Mouse (Mus musculus) kidney, embryonic 16.5 days (tissue): ENCODE data around the gene Tmem38b. TPM values are rescaled to one million over a fixed set of nuclear protein-coding genes. Genes with fewer than 3 reads are reported as not detected.

Source experiments
- ATAC-seq: fragments of 200-750 bp; cut with Nextera tagmentation; 2 replicates; pipeline ENCODE4 v1.8.0; 2017; ENCODE audit warnings: moderate TSS enrichment; ENCODE audit not compliant: low FRiP score, low TSS enrichment
- H3K27ac ChIP-seq: fragments of 300-500 bp; sonication (generic); 2 replicates; pipeline ENCODE4 v1.5.1; 2014; ENCODE audit warnings: low read length
- H3K27me3 ChIP-seq: fragments of 300-500 bp; sonication (generic); 2 replicates; pipeline ENCODE4 v1.6.1; 2014; ENCODE audit warnings: low read length, control low read depth, mixed read lengths; ENCODE audit not compliant: insufficient read depth
- H3K36me3 ChIP-seq: fragments of 300-500 bp; sonication (generic); 2 replicates; pipeline ENCODE4 v1.6.1; 2014; ENCODE audit warnings: low read length, control low read depth, mixed read lengths; ENCODE audit not compliant: insufficient read depth
- H3K4me1 ChIP-seq: fragments of 300-500 bp; sonication (generic); 2 replicates; pipeline ENCODE4 v1.6.1; 2014; ENCODE audit warnings: low read length, control low read depth, mixed read lengths; ENCODE audit not compliant: insufficient read depth
- H3K4me2 ChIP-seq: fragments of 300-500 bp; sonication (generic); replicated peaks from 2 replicates; pipeline ENCODE4 v1.6.1; 2014; ENCODE audit warnings: low read depth, low read length
- H3K4me3 ChIP-seq: fragments of 300-500 bp; sonication (generic); 2 replicates; pipeline ENCODE4 v1.5.1; 2014; ENCODE audit warnings: mild to moderate bottlenecking, low read length
- H3K9ac ChIP-seq: fragments of 300-500 bp; sonication (generic); replicated peaks from 2 replicates; pipeline ENCODE4 v1.6.1; 2014; ENCODE audit warnings: low read length
- H3K9me3 ChIP-seq: fragments of 300-500 bp; sonication (generic); 2 replicates; pipeline ENCODE4 v1.6.1; 2016; ENCODE audit warnings: low read length, control low read depth
- WGBS: fragments of 180-500 bp; shearing (Covaris S2); extraction: QIAGEN DNeasy Blood & Tissue Kit; methylation state at CpG from one replicate; pipeline ENCODE4 v1.1.7; 2014; 5-methylcytosine and 5-hydroxymethylcytosine counted together
- polyA plus RNA-seq: library from polyadenylated mRNA; unstranded; fragments of >200 nt; fragmentation: Nextera tagmentation; extraction: Ambion mirVana; gene quantifications from 2 replicates; pipeline ENCODE4 v1.2.1, GENCODE M21; 2015

Gene Tmem38b
- polyA plus RNA-seq, 1 experiment from 2014 or later: 9.1 TPM

DNA sequence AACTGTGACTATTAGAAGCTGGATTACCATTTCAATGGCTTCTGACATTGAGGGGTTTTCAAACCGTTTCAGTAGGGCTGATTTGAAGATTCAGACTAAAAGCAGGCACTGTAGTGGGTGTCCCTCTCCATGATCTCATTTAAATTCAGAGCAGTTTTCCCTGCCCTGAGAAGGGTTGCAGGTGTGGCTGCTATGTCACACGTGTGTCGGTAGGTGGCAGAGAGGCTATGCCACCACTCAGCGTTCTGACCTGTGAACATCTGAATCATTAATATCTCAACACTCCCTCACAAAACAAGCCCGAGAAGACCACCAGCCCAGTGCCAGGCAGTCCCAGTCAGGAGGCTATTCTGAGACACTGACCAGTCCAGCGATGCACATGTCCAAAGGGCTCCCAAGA lies 79.7 kb downstream of the Tmem38b start:
- H3K4me1 ChIP-seq: no peaks in the 10 kb centered on the region
- no peaks in the 10 kb centered on the region for H3K27me3 ChIP-seq
- no peak overlapping the region for H3K4me3 ChIP-seq
- H3K4me2 ChIP-seq: no peak overlapping the region
- no peak overlapping the region for H3K27ac ChIP-seq
- no peak overlapping the region for H3K9ac ChIP-seq
- 43% methylated on average over 6 of the region's 6 CpGs for WGBS
- no peaks in the 10 kb centered on the region for H3K9me3 ChIP-seq
- no peak for ATAC-seq
- H3K36me3 ChIP-seq: no peaks in the 10 kb centered on the region

DNA sequence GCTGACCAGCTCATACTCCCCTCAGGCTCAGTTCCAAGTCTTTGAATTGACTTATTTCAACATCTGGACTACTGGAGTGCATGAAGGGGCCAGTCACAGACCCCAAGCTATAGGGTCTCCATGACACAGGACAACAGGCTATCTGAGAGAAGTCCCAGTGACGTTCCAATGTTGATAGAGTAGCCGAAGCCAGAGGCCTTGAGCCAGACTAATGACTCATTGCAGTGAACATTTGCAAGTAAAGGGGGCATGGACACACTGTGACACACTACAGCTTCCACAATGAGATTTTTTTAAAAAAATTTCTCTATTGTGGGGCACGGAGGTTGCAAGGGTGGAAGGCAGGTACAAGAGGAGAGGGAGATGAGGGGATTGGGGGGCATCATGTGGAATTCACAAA lies 81.2 kb downstream of the Tmem38b start:
- no peak overlapping the region for H3K9ac ChIP-seq
- no peaks in the 10 kb centered on the region for H3K9me3 ChIP-seq
- no peaks in the 10 kb centered on the region for H3K4me1 ChIP-seq
- no peak overlapping the region for H3K4me2 ChIP-seq
- H3K36me3 ChIP-seq: no peaks in the 10 kb centered on the region
- H3K4me3 ChIP-seq: no peak overlapping the region
- 83% methylated on average over 3 of the region's 3 CpGs for WGBS
- no peaks in the 10 kb centered on the region for H3K27me3 ChIP-seq
- no peak for ATAC-seq
- no peak overlapping the region for H3K27ac ChIP-seq

Other genes with a start within 250 kb of the Tmem38b start
- 8.4 and 8.8 TPM in 2 replicates for gene Fsd1l, start 194.6 kb upstream of the Tmem38b start, polyA plus RNA-seq
- 19.7 and 22.0 TPM in 2 replicates for gene Fktn, start 112.0 kb upstream of the Tmem38b start, polyA plus RNA-seq
- 0.08 and 0.09 TPM in 2 replicates for gene Tal2, start 46.3 kb upstream of the Tmem38b start, polyA plus RNA-seq